Mouse (Mus musculus) midbrain, embryonic 10.5 days (tissue): ENCODE data around the gene Fam129a. TPM values are rescaled to one million over a fixed set of nuclear protein-coding genes. Genes with fewer than 3 reads are reported as not detected.

Experiments used
- DNase-seq: peaks from one replicate; pipeline ENCODE4 v3.0.0-alpha.2; 2017; ENCODE audit warnings: low spot score
- H3K27ac ChIP-seq: fragments of 300-500 bp; sonication (generic); replicated peaks from 2 replicates; pipeline ENCODE4 v1.5.1; 2016; ENCODE audit warnings: mild to moderate bottlenecking
- H3K27me3 ChIP-seq: fragments of 300-500 bp; sonication (generic); 2 replicates; pipeline ENCODE4 v1.6.1; 2016; ENCODE audit warnings: low read depth, mild to moderate bottlenecking; ENCODE audit not compliant: poor library complexity, severe bottlenecking
- H3K36me3 ChIP-seq: fragments of 300-500 bp; sonication (generic); 2 replicates; pipeline ENCODE4 v1.6.1; 2016; ENCODE audit warnings: mild to moderate bottlenecking, moderate library complexity
- H3K4me1 ChIP-seq: fragments of 300-500 bp; sonication (generic); 2 replicates; pipeline ENCODE4 v1.6.1; 2016
- H3K4me3 ChIP-seq: fragments of 300-500 bp; sonication (generic); 2 replicates; pipeline ENCODE4 v1.5.1; 2016; ENCODE audit warnings: mild to moderate bottlenecking, moderate library complexity
- H3K9me3 ChIP-seq: fragments of 300-500 bp; sonication (generic); replicated peaks from 2 replicates; pipeline ENCODE4 v1.6.1; 2016; ENCODE audit warnings: mild to moderate bottlenecking
- WGBS: fragments of 180-500 bp; shearing (Covaris S2); methylation state at CpG from one replicate; pipeline ENCODE4 v1.1.7; 2016; 5-methylcytosine and 5-hydroxymethylcytosine counted together
- polyA plus RNA-seq: library from polyadenylated mRNA; unstranded; fragments of >200 nt; fragmentation: Nextera tagmentation; extraction: Ambion mirVana; gene quantifications from 2 replicates; pipeline ENCODE4 v1.2.1, GENCODE M21; 2016

Fam129a gene
- polyA plus RNA-seq, 1 experiment from 2014 or later = 0.31 TPM

GRCm38 (mm10) chr1:151706397-151706752 lies 135.4 kb downstream of the Fam129a start:
- WGBS = 80% methylated on average over 3 of the region's 3 CpGs
- H3K4me1 ChIP-seq = 0 out of 2 replicates have a peak, but pooled peaks cover 4% of the 10 kb centered on the region
- H3K27me3 ChIP-seq = no peaks in the 10 kb centered on the region

GRCm38 (mm10) chr1:151708966-151709733 lies 138.2 kb downstream of the Fam129a start:
- 80% methylated on average over 13 of the region's 13 CpGs for WGBS
- DNase-seq = no peak

More at GRCm38 (mm10) chr1:151706397-151706752, 135.4 kb downstream of the Fam129a start:
- Histone ChIP-seq H3K27ac (no peak overlapping the region), H3K9me3 (no peaks in the 10 kb centered on the region), H3K4me3 (no peak overlapping the region), H3K36me3 (no peaks in the 10 kb centered on the region)
- no peak for DNase-seq

GRCm38 (mm10) chr1:151709734-151710022 lies 138.7 kb downstream of the Fam129a start:
- WGBS = 78% methylated on average over 2 of the region's 2 CpGs

More at GRCm38 (mm10) chr1:151708966-151709733, 138.2 kb downstream of the Fam129a start:
- no peaks in the 10 kb centered on the region for H3K36me3 ChIP-seq
- no peaks in the 10 kb centered on the region for H3K27me3 ChIP-seq
- H3K4me3 ChIP-seq = no peak overlapping the region
- H3K4me1 ChIP-seq = 0 out of 2 replicates have a peak, but pooled peaks cover 4% of the 10 kb centered on the region
- no peak overlapping the region for H3K27ac ChIP-seq
- H3K9me3 ChIP-seq = no peaks in the 10 kb centered on the region

GRCm38 (mm10) chr1:151710424-151711055 lies 139.6 kb downstream of the Fam129a start:
- Histone ChIP-seq H3K36me3 (no peaks in the 10 kb centered on the region), H3K27ac (no peak overlapping the region), H3K9me3 (no peaks in the 10 kb centered on the region), H3K4me3 (no peak overlapping the region), H3K27me3 (no peaks in the 10 kb centered on the region), H3K4me1 (0 out of 2 replicates have a peak, but pooled peaks cover 4% of the 10 kb centered on the region)
- WGBS = 78% methylated on average over 5 of the region's 5 CpGs
- no peak for DNase-seq

More at GRCm38 (mm10) chr1:151709734-151710022, 138.7 kb downstream of the Fam129a start:
- Histone ChIP-seq H3K27me3 (no peaks in the 10 kb centered on the region), H3K9me3 (no peaks in the 10 kb centered on the region), H3K4me1 (0 out of 2 replicates have a peak, but pooled peaks cover 4% of the 10 kb centered on the region), H3K4me3 (no peak overlapping the region), H3K36me3 (no peaks in the 10 kb centered on the region), H3K27ac (no peak overlapping the region)
- DNase-seq = no peak

- Histone ChIP-seq H3K4me3 (no peak overlapping the region), H3K27ac (no peak overlapping the region), H3K36me3 (no peaks in the 10 kb centered on the region), H3K9me3 (no peaks in the 10 kb centered on the region), H3K4me1 (no peaks in the 10 kb centered on the region), H3K27me3 (no peaks in the 10 kb centered on the region)
- 77% methylated on average over 7 of the region's 7 CpGs for WGBS
- no peak for DNase-seq
Measured at GRCm38 (mm10) chr1:151711062-151711461, 140.1 kb downstream of the Fam129a start.

GRCm38 (mm10) chr1:151712664-151713063 lies 141.7 kb downstream of the Fam129a start:
- no peaks in the 10 kb centered on the region for H3K27me3 ChIP-seq
- no peak overlapping the region for H3K27ac ChIP-seq
- H3K36me3 ChIP-seq = no peaks in the 10 kb centered on the region
- no peaks in the 10 kb centered on the region for H3K4me1 ChIP-seq
- no peaks in the 10 kb centered on the region for H3K9me3 ChIP-seq
- WGBS = 40% methylated on average over 5 of the region's 5 CpGs
- no peak overlapping the region for H3K4me3 ChIP-seq
- DNase-seq = no peak

- Histone ChIP-seq H3K9me3 (no peaks in the 10 kb centered on the region), H3K36me3 (no peaks in the 10 kb centered on the region), H3K27ac (no peak overlapping the region), H3K4me1 (no peaks in the 10 kb centered on the region), H3K4me3 (no peak overlapping the region), H3K27me3 (no peaks in the 10 kb centered on the region)
- no peak for DNase-seq
Measured at GRCm38 (mm10) chr1:151713622-151714021, 142.6 kb downstream of the Fam129a start.

- H3K4me1 ChIP-seq = no peaks in the 10 kb centered on the region
- H3K27me3 ChIP-seq = no peaks in the 10 kb centered on the region
- H3K27ac ChIP-seq = no peak overlapping the region
- no peak overlapping the region for H3K4me3 ChIP-seq
- WGBS = 79% methylated on average over 11 of the region's 11 CpGs
- H3K9me3 ChIP-seq = no peaks in the 10 kb centered on the region
- DNase-seq = no peak
- H3K36me3 ChIP-seq = no peaks in the 10 kb centered on the region
Measured at GRCm38 (mm10) chr1:151716024-151716710, 145.2 kb downstream of the Fam129a start.

GRCm38 (mm10) chr1:151717624-151718023 lies 146.6 kb downstream of the Fam129a start:
- 95% methylated on average over 5 of the region's 5 CpGs for WGBS
- Histone ChIP-seq H3K4me3 (no peak overlapping the region), H3K27me3 (no peaks in the 10 kb centered on the region), H3K4me1 (no peaks in the 10 kb centered on the region), H3K36me3 (no peaks in the 10 kb centered on the region), H3K27ac (no peak overlapping the region), H3K9me3 (no peaks in the 10 kb centered on the region)
- DNase-seq = no peak

- DNase-seq = no peak
- H3K4me3 ChIP-seq = no peak overlapping the region
- H3K27ac ChIP-seq = no peak overlapping the region
- H3K36me3 ChIP-seq = no peaks in the 10 kb centered on the region
- no peaks in the 10 kb centered on the region for H3K27me3 ChIP-seq
- no peaks in the 10 kb centered on the region for H3K9me3 ChIP-seq
- no peaks in the 10 kb centered on the region for H3K4me1 ChIP-seq
- 93% methylated on average over 8 of the region's 8 CpGs for WGBS
Measured at GRCm38 (mm10) chr1:151718575-151718974, 147.6 kb downstream of the Fam129a start.

- no peaks in the 10 kb centered on the region for H3K27me3 ChIP-seq
- H3K4me3 ChIP-seq = no peak overlapping the region
- no peaks in the 10 kb centered on the region for H3K4me1 ChIP-seq
- H3K9me3 ChIP-seq = no peaks in the 10 kb centered on the region
- no peak overlapping the region for H3K27ac ChIP-seq
- no peak for DNase-seq
- 88% methylated on average over 5 of the region's 5 CpGs for WGBS
- H3K36me3 ChIP-seq = no peaks in the 10 kb centered on the region
Measured at GRCm38 (mm10) chr1:151719911-151720310, 148.9 kb downstream of the Fam129a start.

GRCm38 (mm10) chr1:151720566-151720965 lies 149.6 kb downstream of the Fam129a start:
- no peak for DNase-seq
- 94% methylated on average over 2 of the region's 2 CpGs for WGBS
- H3K27me3 ChIP-seq = no peaks in the 10 kb centered on the region
- no peak overlapping the region for H3K27ac ChIP-seq
- no peaks in the 10 kb centered on the region for H3K4me1 ChIP-seq
- H3K9me3 ChIP-seq = no peaks in the 10 kb centered on the region
- no peak overlapping the region for H3K4me3 ChIP-seq
- no peaks in the 10 kb centered on the region for H3K36me3 ChIP-seq
